Mouse (Mus musculus): Measurements from ENCODE around the gene Grid2ip.

DNA sequence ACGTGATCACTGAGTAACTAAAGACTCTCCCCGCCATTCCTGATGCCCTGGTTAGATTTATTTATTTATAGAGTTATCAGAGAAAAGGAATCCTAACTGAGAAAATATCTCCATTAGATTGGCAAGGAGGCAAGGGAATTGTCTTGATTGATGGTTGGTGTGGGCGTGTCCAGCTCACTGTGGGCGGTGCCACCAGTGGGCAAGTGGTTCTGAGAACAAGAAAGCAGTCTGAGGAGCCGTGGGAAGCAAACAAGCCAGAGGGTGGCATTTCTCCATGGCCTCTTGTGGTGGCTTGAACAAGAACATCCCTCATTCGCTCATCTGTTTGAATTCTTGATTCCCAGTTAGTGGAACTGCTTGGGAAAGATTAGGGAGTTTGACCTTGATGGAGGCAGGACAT, 17.5 kb upstream of the Grid2ip start:
- TF ChIP-seq POLR2A (IDR thresholded peaks at IDR 0.05; ENCODE audit: insufficient read length, low read depth) (no peak), CEBPB (IDR thresholded peaks at IDR 0.05; ENCODE audit: insufficient read depth, poor library complexity, severe bottlenecking) (no peak), E2F4 (IDR thresholded peaks at IDR 0.05; ENCODE audit: insufficient read depth) (no peak), TCF12 (IDR thresholded peaks at IDR 0.05; ENCODE audit: insufficient read depth, poor library complexity, severe bottlenecking) (no peak), USF1 (IDR thresholded peaks at IDR 0.05; ENCODE audit: low read depth) (no peak), MYOG (IDR thresholded peaks at IDR 0.05; ENCODE audit: control insufficient read depth in 1 of 3, insufficient read depth in 1 of 3, insufficient read length in 2 of 3, low read depth in 2 of 3) (no peak)

Measured in myocyte (in vitro differentiated cells).